Mouse (Mus musculus) ES-CJ7 (cell line): ENCODE results near the gene Dpm3.
"Not testable (repeated sequence)": the region's sequence is repeated elsewhere in the genome, so short reads cannot be mapped to it uniquely, and the experiment has no call there.

Experiments used
- DNase-seq: peaks from one replicate; pipeline ENCODE4 v3.0.0; 2011; ENCODE audit warnings: low read depth, low spot score

Dpm3 gene

GRCm38 (mm10) chr3:89259076-89259475 is at the start of gene Dpm3:
Dpm3 (plus strand) TSS chr3:89259358.
- DNase-seq = peak; percentile 41

DNA sequence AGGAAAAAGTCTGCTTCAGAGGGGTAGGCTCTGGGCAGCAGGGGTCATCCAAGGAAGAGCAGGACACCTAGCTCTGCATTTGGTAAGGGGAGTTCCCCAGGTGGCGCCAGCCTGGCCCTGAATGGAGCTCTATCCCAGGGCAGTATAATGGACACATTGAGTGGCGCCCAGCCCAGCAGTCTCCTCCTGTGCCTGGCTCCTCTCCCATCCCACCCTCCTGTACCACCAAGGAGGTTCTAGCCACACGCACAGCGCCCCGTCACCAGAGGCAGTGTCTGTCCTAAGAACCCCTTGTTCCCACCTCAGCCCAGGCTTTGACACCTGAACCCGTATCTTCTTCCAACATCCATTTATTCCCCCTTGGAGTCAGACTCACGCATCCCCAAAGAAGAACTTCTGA is 49.4 kb upstream of the Dpm3 start:
- no peak for DNase-seq

GRCm38 (mm10) chr3:89210162-89210561 is 49.0 kb upstream of the Dpm3 start:
- DNase-seq = no peak

DNA sequence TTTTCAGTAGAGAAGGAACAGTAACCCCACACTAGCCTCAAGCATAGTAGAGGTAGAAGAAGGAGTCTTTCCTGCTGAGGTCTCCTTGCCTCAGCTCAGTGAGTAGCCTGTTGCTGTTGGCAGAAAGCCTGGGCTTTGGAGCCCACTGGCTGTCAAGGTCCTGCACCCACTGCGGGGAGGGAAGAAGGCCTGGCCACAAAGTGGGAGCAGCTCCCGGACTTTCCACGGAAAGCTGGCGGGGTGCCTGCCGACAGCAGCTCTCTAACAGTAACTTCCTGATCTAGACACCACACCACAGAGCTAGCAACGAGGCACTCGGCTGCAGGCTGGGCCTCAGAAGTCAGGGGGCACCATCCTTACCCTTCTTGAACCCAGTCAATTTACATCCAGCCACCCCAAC is 48.4 kb upstream of the Dpm3 start:
- no peak for DNase-seq

DNA sequence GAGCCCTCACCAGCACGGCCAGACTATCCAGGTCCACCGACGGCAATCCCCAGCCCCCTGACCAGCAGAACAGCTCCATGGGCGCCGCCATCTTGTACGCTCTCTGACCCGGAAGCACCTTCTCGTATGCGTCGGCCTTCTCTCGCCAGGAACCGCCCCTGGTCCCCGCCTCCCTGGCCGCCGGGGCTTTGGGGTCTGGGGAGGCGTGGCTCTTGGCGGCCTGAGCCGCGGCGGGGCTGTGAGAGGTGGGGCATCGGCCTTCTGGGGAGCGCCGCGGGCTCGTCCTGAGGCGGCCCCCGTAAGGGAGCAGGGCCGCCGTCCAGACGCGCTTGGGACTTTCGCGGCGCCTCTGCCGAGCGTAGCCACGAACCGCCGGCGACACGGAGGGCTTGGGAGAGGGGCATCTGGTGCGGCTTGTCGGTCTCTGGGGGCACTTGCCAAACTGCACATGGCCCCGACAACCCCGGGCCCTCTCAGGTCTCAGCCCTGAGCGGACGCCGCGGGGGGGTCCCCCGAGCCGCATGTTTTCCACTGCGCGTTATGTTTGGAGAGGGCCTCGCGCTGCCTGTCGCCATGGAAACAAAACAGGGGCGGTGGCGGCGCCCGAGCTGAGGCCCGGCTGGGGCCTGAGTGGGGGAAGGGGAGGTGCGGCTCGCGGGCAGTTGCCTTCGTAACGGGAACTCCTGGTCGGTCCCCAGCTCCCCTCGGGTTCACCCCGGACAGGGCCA is 45.2 kb upstream of the Dpm3 start:
- peak; percentile 93 for DNase-seq

DNA sequence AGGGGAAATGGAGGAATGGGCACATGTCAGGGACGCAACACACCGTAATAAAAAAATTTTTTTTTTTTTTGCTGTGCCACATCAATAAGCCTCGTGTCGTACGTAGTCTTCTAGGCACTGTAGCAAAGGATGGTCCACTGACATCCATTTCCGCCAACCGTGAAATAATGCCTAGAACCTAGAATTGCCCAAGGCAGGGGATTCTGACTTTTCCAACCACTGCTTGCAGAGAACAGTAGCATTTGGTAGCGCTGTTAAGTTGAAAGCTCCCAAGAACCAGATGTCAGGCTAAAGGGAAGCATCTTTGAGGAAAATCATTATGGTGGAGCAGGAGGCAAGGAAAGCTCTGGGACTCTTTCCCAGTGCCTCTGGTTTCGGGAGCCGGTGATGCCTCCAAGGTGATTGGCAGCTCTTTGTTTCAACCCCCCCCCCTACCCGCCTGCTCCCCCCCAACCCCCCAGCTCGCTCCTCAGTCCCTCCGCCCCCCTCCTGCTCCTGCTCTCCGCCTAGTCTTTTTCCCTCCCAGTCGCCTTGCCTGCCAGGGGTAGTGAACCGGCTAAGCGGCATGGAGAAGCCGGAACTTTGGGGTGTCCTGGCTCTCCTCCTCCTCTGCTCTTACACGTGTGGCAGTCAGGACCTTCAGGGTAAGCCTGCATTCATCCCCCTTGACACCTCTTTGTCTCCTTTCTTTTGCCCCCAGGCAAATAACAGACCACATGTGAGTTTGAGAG is 44.3 kb upstream of the Dpm3 start, which contains the start of gene Thbs3:
Thbs3 (plus strand) TSS at position 500 of the 731 bp plus-strand sequence.
- peak; percentile 31 for DNase-seq

DNA sequence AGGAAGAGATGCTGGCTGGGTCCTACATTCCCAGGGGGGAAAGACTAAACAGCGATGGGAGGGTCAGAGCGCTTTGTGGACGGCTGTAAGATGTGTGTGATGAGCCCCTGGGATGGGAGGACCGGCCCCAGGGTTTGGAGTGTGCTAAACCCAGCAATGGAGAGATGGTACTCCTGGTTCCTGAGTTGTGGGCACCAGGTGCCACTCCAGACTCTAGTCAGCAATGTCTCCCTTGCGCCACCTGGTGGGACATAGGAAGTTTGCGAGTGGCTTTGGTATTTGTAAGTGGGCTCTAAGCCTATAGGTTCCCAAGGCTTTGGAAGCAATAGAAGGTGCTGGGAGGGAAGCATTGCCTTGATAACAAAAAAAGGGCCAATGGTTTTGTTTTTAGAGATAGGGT is 43.3 kb upstream of the Dpm3 start:
- peak; percentile 93 for DNase-seq

DNA sequence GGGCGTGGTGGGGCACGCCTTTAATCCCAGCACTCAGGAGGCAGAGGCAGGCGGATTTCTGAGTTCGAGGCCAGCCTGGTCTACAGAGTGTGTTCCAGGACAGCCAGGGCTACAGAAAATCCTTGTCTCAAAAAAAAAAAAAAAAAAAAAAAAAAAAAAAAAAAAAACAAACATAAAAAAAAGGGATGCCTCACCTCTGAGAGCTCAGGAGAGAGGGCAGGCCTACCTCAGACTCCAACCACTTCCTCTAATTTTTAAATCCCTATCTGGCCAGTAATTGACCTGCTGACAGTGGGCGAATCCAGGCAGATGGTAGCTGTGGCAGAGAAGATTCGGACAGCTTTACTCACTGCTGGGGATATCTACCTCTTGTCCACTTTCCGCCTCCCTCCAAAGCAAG is 42.8 kb upstream of the Dpm3 start:
- not testable (repeated sequence) for DNase-seq

GRCm38 (mm10) chr3:89218271-89218670 is 40.9 kb upstream of the Dpm3 start:
- DNase-seq = no peak

GRCm38 (mm10) chr3:89219546-89219945 is 39.6 kb upstream of the Dpm3 start:
- DNase-seq = no peak

DNA sequence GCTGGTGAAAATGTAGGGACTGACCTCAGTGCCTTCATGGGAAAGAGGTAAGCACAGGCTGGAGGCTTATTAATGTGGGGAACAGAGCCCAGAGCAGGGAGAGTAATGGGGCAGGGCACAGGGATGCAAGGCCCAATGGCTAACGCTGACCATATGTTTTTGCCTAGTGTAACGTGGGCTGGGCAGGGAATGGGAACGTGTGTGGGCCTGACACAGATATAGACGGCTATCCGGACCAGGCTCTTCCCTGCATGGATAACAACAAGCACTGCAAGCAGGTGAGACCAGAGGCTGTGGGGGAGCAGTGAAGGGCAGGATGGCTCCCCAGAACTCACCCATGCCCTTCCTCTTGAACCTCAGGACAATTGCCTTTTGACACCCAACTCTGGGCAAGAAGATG is 38.0 kb upstream of the Dpm3 start:
- DNase-seq = no peak

GRCm38 (mm10) chr3:89224796-89225195 is 34.4 kb upstream of the Dpm3 start:
- no peak for DNase-seq

DNA sequence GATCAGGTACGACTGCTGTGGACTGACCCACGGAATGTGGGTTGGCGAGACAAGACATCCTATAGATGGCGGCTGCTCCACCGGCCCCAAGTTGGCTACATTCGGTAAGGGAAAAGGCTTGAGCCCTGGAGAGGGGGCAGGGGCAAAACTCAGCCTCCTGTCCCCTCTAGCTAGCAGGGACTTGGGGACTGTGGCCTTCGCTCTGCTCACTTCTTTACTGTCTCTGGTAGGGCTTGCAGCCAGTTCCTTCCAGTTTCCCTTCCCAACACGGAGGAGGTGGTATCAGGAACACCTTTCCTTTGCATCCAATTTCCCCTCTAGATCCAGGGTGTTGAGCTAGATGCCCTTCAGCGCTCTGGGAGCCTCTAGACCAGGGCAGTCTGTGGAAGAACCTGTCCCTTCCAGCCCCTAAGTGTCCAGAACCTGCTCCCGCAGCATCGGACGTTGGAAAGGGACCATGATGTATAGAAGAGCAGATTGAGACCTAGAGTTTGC is 33.8 kb upstream of the Dpm3 start:
- peak; percentile 53 for DNase-seq

DNA sequence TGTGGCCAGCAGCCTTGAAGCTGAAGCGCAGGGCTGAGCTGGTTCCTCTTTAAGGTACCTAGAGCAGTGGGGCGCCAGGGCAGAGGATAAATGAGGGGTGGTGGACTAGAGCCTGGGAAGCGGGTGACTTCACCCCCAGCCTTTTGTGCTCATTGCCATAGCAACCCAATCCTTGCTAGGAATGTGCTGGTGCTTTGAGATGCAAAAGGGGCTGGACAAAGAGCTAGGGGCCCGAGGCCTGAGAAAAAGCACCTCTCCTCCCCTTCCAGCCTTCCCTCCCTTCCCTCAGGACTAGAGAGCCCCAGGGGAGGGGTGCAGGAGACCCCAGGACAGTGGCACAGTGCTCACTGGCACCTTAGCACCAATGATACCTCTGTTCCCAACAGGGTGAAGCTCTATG is 33.2 kb upstream of the Dpm3 start:
- DNase-seq = peak; percentile 96

GRCm38 (mm10) chr3:89226361-89226760 is 32.8 kb upstream of the Dpm3 start:
- no peak for DNase-seq

DNA sequence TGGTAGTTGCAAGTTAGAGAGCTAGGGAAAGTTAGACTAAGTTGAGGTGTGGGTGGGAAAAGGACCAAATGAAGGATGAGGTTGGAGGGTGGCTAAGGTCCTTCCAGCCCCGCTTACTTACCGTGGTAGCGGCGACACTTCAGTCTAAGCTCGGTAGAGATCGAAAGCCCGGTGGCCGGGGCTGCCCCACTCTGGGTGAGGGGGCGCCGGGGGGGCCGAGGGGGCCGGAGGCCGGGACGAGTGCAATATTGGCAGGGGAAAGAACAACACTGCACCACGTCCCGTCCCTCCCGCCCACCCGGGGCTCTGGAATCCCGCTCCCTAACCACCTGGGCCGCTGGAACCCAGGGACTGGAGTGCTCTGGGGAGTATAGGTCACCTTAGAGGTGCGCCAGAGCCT is 32.3 kb upstream of the Dpm3 start, which contains the start of gene Mtx1:
Mtx1 (minus strand) TSS at position 189 of the 400 bp plus-strand sequence.
- DNase-seq = no peak

DNA sequence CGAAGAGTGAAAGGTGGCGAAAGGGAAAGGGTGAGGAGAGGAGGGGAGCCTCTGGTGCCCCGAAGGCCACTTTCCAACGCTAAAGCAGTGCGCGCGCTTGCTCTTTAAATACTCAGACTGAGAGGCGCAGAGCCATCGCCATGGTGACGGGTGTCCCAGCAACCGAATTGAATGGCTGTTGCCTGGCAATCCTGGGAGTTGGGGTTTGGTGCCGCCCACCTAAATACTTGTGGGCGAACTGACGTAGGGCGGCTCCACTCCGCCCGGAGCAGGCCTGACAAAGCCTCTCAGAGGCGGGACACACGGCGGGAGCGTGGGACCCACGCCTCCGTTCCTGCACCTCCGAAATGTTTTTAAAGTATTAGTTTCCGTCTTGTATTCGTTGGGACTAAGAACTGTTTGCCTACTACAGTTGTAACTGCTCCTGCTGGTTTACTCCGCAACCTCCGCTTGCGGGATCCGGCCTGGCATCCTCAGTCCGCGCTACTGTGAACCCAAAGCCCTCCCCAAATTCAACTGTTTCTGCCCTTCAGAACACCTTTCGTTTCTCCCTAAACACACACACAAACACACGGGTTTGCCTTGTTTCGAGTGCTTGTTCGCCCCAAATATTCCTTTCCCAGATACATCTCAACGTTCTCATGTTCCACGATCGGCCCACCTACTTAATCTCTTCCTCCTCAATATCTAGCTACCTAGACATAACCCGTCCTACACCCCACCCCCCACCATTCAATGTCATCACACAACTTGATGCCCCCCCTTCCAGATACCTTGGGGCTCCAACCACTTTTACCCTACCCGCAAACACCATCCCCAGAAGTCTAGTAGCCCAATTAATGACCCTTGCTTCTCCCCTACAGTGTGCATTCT is 31.6 kb upstream of the Dpm3 start:
- DNase-seq = peak; percentile 97

DNA sequence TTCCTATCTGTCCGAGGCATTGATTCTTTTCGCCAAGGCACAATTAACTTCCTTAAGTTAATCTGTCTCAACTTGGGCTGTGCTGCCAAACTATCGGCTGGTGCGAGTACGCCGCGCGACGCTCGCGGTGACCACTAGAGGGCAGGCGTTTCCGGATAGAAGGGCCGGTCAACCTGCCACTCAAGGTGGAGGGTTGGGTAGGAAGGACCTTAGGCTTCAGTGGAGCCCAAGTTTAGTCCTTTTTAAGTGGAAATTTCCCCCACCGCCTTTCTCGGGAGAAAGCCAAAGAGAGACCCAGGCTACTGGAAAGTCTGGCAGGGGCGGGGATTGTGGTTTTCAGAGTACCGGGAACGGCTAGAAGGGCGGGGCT is 31.0 kb upstream of the Dpm3 start:
- peak; percentile 90 for DNase-seq

- DNase-seq = peak; percentile 55
Measured at GRCm38 (mm10) chr3:89228836-89229235, 30.3 kb upstream of the Dpm3 start, which contains the start of gene Muc1. Muc1 (plus strand) TSS chr3:89229057.

GRCm38 (mm10) chr3:89229276-89229675 is 29.9 kb upstream of the Dpm3 start:
- DNase-seq = peak; percentile 89

GRCm38 (mm10) chr3:89230561-89230960 is 28.6 kb upstream of the Dpm3 start:
- DNase-seq = no peak

- DNase-seq = no peak
Measured at GRCm38 (mm10) chr3:89231345-89231744, 27.8 kb upstream of the Dpm3 start.
